Mouse (Mus musculus) thymus, postnatal 14 days (tissue): ENCODE measurements around the gene Nes.

Experiments
- DNase-seq: peaks from one replicate; pipeline ENCODE4 v3.0.0; 2021

The Nes gene

GRCm38 (mm10) chr3:87951946-87952345 lies 18.9 kb upstream of the Nes start:
- DNase-seq, result no peak

GRCm38 (mm10) chr3:87952440-87952839 lies 18.4 kb upstream of the Nes start:
- no peak for DNase-seq

- DNase-seq, result no peak
These were observed 12.8 kb upstream of the Nes start for GRCm38 (mm10) chr3:87958056-87958455.

- no peak for DNase-seq
These were observed 12.4 kb upstream of the Nes start for GRCm38 (mm10) chr3:87958476-87958875.

- no peak for DNase-seq
These were observed 11.9 kb upstream of the Nes start for GRCm38 (mm10) chr3:87958967-87959366.

- no peak for DNase-seq
These were observed 11.5 kb upstream of the Nes start for GRCm38 (mm10) chr3:87959371-87959770.

GRCm38 (mm10) chr3:87960191-87960585 lies 10.7 kb upstream of the Nes start:
- no peak for DNase-seq

GRCm38 (mm10) chr3:87960586-87961191 lies 10.2 kb upstream of the Nes start:
- DNase-seq, result peak; percentile 74

GRCm38 (mm10) chr3:87970184-87970938 lies 517 bp upstream of the Nes start:
- DNase-seq, result peak; percentile 61

- no peak for DNase-seq
These were observed 768 bp downstream of the Nes start for GRCm38 (mm10) chr3:87971489-87972202.

- no peak for DNase-seq
These were observed 1.4 kb downstream of the Nes start for GRCm38 (mm10) chr3:87972203-87972664.

GRCm38 (mm10) chr3:87972776-87973175 lies 1.9 kb downstream of the Nes start:
- DNase-seq, result no peak

- DNase-seq, result no peak
These were observed 2.9 kb downstream of the Nes start for GRCm38 (mm10) chr3:87973593-87974380.

- DNase-seq, result no peak
These were observed 3.6 kb downstream of the Nes start for GRCm38 (mm10) chr3:87974381-87974987.

- DNase-seq, result no peak
These were observed 8.6 kb downstream of the Nes start for GRCm38 (mm10) chr3:87979493-87979892.

- no peak for DNase-seq
These were observed 9.2 kb downstream of the Nes start for GRCm38 (mm10) chr3:87980085-87980484.

GRCm38 (mm10) chr3:87980728-87981127 lies 9.8 kb downstream of the Nes start:
- no peak for DNase-seq

- no peak for DNase-seq
These were observed 10.4 kb downstream of the Nes start for GRCm38 (mm10) chr3:87981214-87981760.

- no peak for DNase-seq
These were observed 11.3 kb downstream of the Nes start for GRCm38 (mm10) chr3:87981894-87982835.

GRCm38 (mm10) chr3:87982836-87983601 lies 12.1 kb downstream of the Nes start:
- DNase-seq, result peak; percentile 20
